Mouse (Mus musculus) embryonic facial prominence, embryonic 12.5 days (tissue): ENCODE data around the gene Zbtb41. TPM values are rescaled to one million over a fixed set of nuclear protein-coding genes. Genes with fewer than 3 reads are reported as not detected.

Experiments
- ATAC-seq: fragments of 200-750 bp; cut with Nextera tagmentation; 2 replicates; pipeline ENCODE4 v1.8.0; 2017; ENCODE audit not compliant: insufficient number of reproducible peaks, insufficient read depth, low FRiP score, low TSS enrichment
- H3K27ac ChIP-seq: fragments of 300-500 bp; sonication (generic); 2 replicates; pipeline ENCODE4 v1.5.1; 2016; ENCODE audit warnings: mild to moderate bottlenecking
- H3K27me3 ChIP-seq: fragments of 300-500 bp; sonication (generic); 2 replicates; pipeline ENCODE4 v1.6.1; 2016; ENCODE audit warnings: mild to moderate bottlenecking, moderate library complexity
- H3K36me3 ChIP-seq: fragments of 300-500 bp; sonication (generic); 2 replicates; pipeline ENCODE4 v1.6.1; 2016; ENCODE audit warnings: mild to moderate bottlenecking
- H3K4me1 ChIP-seq: fragments of 300-500 bp; sonication (generic); 2 replicates; pipeline ENCODE4 v1.6.1; 2016
- H3K4me2 ChIP-seq: fragments of 300-500 bp; sonication (generic); replicated peaks from 2 replicates; pipeline ENCODE4 v1.6.1; 2016; ENCODE audit warnings: mild to moderate bottlenecking, moderate library complexity
- H3K4me3 ChIP-seq: fragments of 300-500 bp; sonication (generic); 2 replicates; pipeline ENCODE4 v1.5.1; 2016; ENCODE audit warnings: mild to moderate bottlenecking
- H3K9ac ChIP-seq: fragments of 300-500 bp; sonication (generic); 2 replicates; pipeline ENCODE4 v1.6.1; 2016; ENCODE audit warnings: mild to moderate bottlenecking, moderate library complexity
- H3K9me3 ChIP-seq: fragments of 300-500 bp; sonication (generic); 2 replicates; pipeline ENCODE4 v1.6.1; 2016; ENCODE audit warnings: mild to moderate bottlenecking, moderate library complexity
- WGBS: fragments of 180-500 bp; shearing (Covaris S2); methylation state at CpG from one replicate; pipeline ENCODE4 v1.1.7; 2016; 5-methylcytosine and 5-hydroxymethylcytosine counted together
- polyA plus RNA-seq: library from polyadenylated mRNA; unstranded; fragments of >200 nt; fragmentation: Nextera tagmentation; extraction: Ambion mirVana; gene quantifications from 2 replicates; pipeline ENCODE4 v1.2.1, GENCODE M21; 2016

The Zbtb41 gene
- polyA plus RNA-seq, 1 experiment from 2014 or later, result 13.3 TPM

DNA sequence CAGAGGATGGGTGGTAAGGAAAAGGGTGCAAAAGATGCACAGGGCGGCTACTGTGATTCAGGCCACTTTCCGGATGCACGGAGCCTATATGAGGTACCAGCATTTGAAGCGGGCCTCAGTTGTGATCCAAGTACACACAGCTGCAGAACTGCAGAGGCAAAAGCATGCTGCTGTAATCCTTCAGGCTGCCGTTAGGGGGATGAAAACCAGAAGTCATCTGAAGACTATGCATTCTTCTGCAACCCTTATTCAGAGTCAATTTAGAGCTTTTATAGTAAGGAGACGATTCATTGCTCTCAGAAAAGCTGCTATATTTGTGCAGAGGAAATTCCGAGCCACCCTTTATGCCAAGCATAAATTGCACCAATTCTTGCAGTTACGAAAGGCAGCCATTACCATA lies 58.2 kb downstream of the Zbtb41 start:
- H3K4me1 ChIP-seq, result no peaks in the 10 kb centered on the region
- peaks cover 54% of the 10 kb centered on the region for H3K36me3 ChIP-seq

DNA sequence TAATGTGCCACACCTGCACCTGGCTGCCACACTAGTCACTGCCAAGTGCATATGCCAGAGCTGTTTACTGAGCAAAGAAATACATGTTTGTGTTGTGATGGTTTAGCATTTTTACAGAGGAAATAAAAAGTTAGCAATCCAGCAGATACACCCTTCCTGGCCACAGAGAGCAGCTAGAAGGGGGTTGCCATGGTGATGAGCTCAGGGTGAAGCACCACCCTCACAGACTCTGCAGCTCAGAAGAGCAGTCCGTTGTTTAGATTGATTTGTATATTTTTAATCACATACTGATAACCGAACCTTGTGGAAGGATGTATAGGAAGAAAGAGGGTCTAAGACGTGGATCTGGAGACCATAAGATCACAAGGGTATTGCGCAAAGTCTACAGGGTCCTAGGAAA lies 59.1 kb downstream of the Zbtb41 start:
- 92% methylated on average over 4 of the region's 4 CpGs for WGBS
- no peak overlapping the region for H3K27ac ChIP-seq
- ATAC-seq, result no peak
- H3K9me3 ChIP-seq, result no peaks in the 10 kb centered on the region
- no peak overlapping the region for H3K4me2 ChIP-seq
- no peaks in the 10 kb centered on the region for H3K4me1 ChIP-seq
- no peak overlapping the region for H3K9ac ChIP-seq
- no peak overlapping the region for H3K4me3 ChIP-seq
- H3K27me3 ChIP-seq, result no peaks in the 10 kb centered on the region
- peaks cover 49% of the 10 kb centered on the region for H3K36me3 ChIP-seq

More for the DNA sequence above, 58.2 kb downstream of the Zbtb41 start:
- Histone ChIP-seq H3K4me3 (no peak overlapping the region), H3K27me3 (no peaks in the 10 kb centered on the region), H3K9ac (no peak overlapping the region), H3K27ac (no peak overlapping the region), H3K4me2 (no peak overlapping the region), H3K9me3 (no peaks in the 10 kb centered on the region)
- ATAC-seq, result no peak
- 89% methylated on average over 8 of the region's 8 CpGs for WGBS

DNA sequence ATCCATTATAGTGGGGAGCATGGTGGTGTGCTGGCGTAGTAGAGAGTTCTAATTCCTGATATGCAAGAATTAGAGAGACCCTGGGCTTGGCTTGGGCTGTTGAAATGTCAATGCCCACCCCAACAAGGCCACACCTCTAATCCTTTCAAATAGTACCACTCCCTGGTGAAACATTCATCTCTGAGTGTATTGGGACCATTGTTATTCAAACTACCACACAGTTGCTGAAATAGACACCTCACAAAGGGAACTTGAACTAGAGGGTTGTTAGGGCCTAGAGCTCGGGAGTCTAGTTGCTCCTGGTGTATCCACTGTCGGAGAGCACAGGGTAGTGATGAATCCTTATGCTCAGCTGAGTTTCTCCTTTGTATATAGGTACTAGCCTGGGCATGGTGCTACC lies 72.5 kb downstream of the Zbtb41 start:
- 80% methylated on average over 3 of the region's 3 CpGs for WGBS
- Histone ChIP-seq H3K4me2 (no peak overlapping the region), H3K36me3 (peaks cover 36% of the 10 kb centered on the region), H3K9ac (no peak overlapping the region), H3K9me3 (no peaks in the 10 kb centered on the region), H3K4me3 (no peak overlapping the region), H3K4me1 (no peaks in the 10 kb centered on the region), H3K27ac (no peak overlapping the region), H3K27me3 (no peaks in the 10 kb centered on the region)
- ATAC-seq, result no peak

DNA sequence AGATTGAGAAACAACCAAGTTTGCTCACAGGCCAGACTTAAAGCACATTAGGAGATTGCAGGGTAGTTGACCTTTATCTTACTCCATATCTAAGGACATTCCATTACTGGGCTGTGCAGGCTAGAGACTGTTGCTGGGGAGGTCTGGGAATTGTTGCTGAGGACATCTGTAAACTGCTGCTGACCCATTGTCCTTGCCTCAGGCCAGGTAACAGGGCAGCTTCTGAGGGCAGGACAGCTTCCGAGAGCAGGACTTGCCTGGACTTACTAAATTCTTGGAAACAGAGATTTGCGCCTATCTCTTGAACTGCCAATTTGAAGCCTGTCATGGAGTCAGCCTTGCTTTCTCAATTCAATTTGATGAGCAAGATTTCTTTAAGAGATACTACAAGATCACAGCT lies 73.3 kb downstream of the Zbtb41 start:
- ATAC-seq, result no peak
- Histone ChIP-seq H3K27me3 (no peaks in the 10 kb centered on the region), H3K9ac (no peak overlapping the region), H3K4me1 (no peaks in the 10 kb centered on the region), H3K27ac (no peak overlapping the region), H3K36me3 (peaks cover 29% of the 10 kb centered on the region), H3K4me3 (no peak overlapping the region), H3K9me3 (no peaks in the 10 kb centered on the region), H3K4me2 (no peak overlapping the region)
- WGBS, result 82% methylated on average over 2 of the region's 2 CpGs

DNA sequence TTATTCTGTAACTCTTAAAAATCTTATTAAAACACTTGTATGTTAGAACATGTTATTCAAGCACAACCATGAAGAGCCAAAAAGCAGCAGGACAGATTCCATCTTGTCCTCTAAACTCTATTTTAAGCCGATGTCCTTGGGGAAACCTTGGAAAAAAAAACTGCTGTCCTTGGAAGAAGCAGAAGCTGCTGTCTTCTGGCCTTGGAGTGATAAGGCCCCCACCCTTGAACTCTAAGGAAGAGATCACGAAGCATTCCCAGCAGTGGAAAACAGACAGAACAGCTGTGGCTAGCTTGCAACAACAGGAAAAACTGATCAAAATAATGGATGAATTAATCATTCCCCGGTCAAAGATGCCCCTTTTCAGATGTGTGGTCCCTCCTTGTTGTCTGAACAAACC lies 74.1 kb downstream of the Zbtb41 start:
- Histone ChIP-seq H3K27me3 (no peaks in the 10 kb centered on the region), H3K4me2 (no peak overlapping the region), H3K4me3 (no peak overlapping the region), H3K9ac (no peak overlapping the region), H3K36me3 (peaks cover 24% of the 10 kb centered on the region), H3K4me1 (no peaks in the 10 kb centered on the region), H3K27ac (no peak overlapping the region), H3K9me3 (no peaks in the 10 kb centered on the region)
- ATAC-seq, result no peak
- 85% methylated on average over 3 of the region's 3 CpGs for WGBS

DNA sequence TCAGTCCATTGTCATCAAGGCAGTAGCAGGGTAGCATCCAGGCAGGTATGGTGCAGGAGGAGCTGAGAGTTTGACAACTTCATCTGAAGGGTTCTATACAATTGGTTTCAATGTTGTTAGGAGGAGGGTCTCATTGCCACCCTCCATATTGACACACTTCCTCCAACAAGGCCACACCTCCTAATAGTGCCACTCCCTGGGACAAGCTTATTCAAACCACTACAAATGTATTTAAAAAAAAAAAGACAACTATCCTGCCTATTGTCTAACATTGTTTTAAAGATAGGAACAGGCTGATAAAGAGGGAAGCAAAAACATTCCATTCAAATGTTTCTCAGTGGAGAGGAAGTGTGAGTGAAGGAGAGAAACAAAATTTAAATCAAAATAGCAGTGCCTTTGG lies 77.7 kb downstream of the Zbtb41 start:
- ATAC-seq, result no peak

DNA sequence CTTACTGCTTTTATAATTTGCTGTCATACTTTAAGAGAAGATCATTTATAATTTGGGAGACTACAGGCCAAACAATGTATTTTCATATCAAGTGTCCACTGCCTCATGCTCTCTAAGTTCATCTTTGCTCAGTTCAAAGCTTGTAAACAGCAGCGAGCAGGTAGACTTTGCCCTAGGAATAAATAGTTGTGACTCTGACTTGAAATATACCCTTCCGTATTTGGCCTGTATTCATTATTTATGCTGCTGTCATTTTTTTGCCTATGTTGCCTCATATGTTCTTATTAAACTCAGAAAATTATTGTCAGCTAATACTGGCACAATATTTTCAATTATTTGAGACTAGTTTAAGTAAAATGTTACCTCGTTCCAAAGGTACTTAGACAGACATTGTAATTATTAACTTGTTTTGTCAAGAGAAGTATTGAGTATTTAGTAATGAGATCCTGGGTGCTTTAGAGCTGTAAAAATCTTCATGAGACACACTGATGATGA lies 79.2 kb downstream of the Zbtb41 start, which contains the start of gene F13b:
Gene F13b, plus strand, starts transcription at position 445 of the 495 bp plus-strand sequence.
- no peaks in the 10 kb centered on the region for H3K36me3 ChIP-seq
- no peak within 1 kb of the TSS for H3K4me3 ChIP-seq
- H3K27ac ChIP-seq, result no peak within 1 kb of the TSS
- 84% methylated on average over 3 of the region's 3 CpGs for WGBS
- H3K27me3 ChIP-seq, result no peaks in the 10 kb centered on the region
- no peak within 1 kb of the TSS for H3K9ac ChIP-seq
- no peak for ATAC-seq
- no peaks in the 10 kb centered on the region for H3K9me3 ChIP-seq
- H3K4me2 ChIP-seq, result no peak within 1 kb of the TSS
- no peaks in the 10 kb centered on the region for H3K4me1 ChIP-seq

More for the DNA sequence above, 77.7 kb downstream of the Zbtb41 start:
- Histone ChIP-seq H3K9me3 (no peaks in the 10 kb centered on the region), H3K27ac (no peak overlapping the region), H3K4me3 (no peak overlapping the region), H3K4me1 (no peaks in the 10 kb centered on the region), H3K27me3 (no peaks in the 10 kb centered on the region), H3K36me3 (peaks cover 3% of the 10 kb centered on the region; the same call in 1 of the 2 replicates), H3K4me2 (no peak overlapping the region), H3K9ac (no peak overlapping the region)

Other genes starting within 250 kb of the Zbtb41 start
- 0.39 and 0.58 TPM in 2 replicates for gene Crb1, start 45.2 kb upstream of the Zbtb41 start, polyA plus RNA-seq
- gene Aspm, start 32.5 kb downstream of the Zbtb41 start, polyA plus RNA-seq, result 21.0 and 21.4 TPM in 2 replicates
- gene F13b, start 79.4 kb downstream of the Zbtb41 start, polyA plus RNA-seq, result not detected in 2 replicates
- gene Cfhr1, start 138.0 kb downstream of the Zbtb41 start, polyA plus RNA-seq, result not detected in 2 replicates